Mouse (Mus musculus) intestine, embryonic 15.5 days (tissue): ENCODE results near the gene Bicd2. TPM values are rescaled to one million over a fixed set of nuclear protein-coding genes. Genes with fewer than 3 reads are reported as not detected.

Source experiments
- ATAC-seq: fragments of 200-750 bp; cut with Nextera tagmentation; 2 replicates; pipeline ENCODE4 v1.8.0; 2017; ENCODE audit warnings: moderate TSS enrichment, moderate library complexity
- H3K27ac ChIP-seq: fragments of 300-500 bp; sonication (generic); 2 replicates; pipeline ENCODE4 v1.5.1; 2015; ENCODE audit warnings: mild to moderate bottlenecking, inconsistent platforms
- H3K27me3 ChIP-seq: fragments of 300-500 bp; sonication (generic); replicated peaks from 2 replicates; pipeline ENCODE4 v1.6.1; 2015; ENCODE audit warnings: inconsistent platforms
- H3K36me3 ChIP-seq: fragments of 300-500 bp; sonication (generic); 2 replicates; pipeline ENCODE4 v1.6.1; 2015; ENCODE audit warnings: inconsistent platforms
- H3K4me1 ChIP-seq: fragments of 300-500 bp; sonication (generic); replicated peaks from 2 replicates; pipeline ENCODE4 v1.6.1; 2015; ENCODE audit warnings: inconsistent platforms
- H3K4me2 ChIP-seq: fragments of 300-500 bp; sonication (generic); replicated peaks from 2 replicates; pipeline ENCODE4 v1.6.1; 2015; ENCODE audit warnings: mild to moderate bottlenecking, inconsistent platforms
- H3K4me3 ChIP-seq: fragments of 300-500 bp; sonication (generic); replicated peaks from 2 replicates; pipeline ENCODE4 v1.5.1; 2015; ENCODE audit warnings: inconsistent platforms
- H3K9ac ChIP-seq: fragments of 300-500 bp; sonication (generic); 2 replicates; pipeline ENCODE4 v1.6.1; 2015; ENCODE audit warnings: inconsistent platforms
- H3K9me3 ChIP-seq: fragments of 300-500 bp; sonication (generic); 2 replicates; pipeline ENCODE4 v1.6.1; 2016; ENCODE audit warnings: inconsistent platforms
- WGBS: fragments of 180-500 bp; shearing (Covaris S2); methylation state at CpG from one replicate; pipeline ENCODE4 v1.1.7; 2015; 5-methylcytosine and 5-hydroxymethylcytosine counted together
- polyA plus RNA-seq: library from polyadenylated mRNA; unstranded; fragments of >200 nt; fragmentation: Nextera tagmentation; extraction: Ambion mirVana; gene quantifications from 2 replicates; pipeline ENCODE4 v1.2.1, GENCODE M21; 2015

The Bicd2 gene
- polyA plus RNA-seq, 1 experiment from 2014 or later, result 19.5 TPM

- Histone ChIP-seq H3K4me2 (no peak overlapping the region), H3K36me3 (no peaks in the 10 kb centered on the region), H3K4me3 (no peak overlapping the region), H3K4me1 (0 out of 2 replicates have a peak, but pooled peaks cover 2% of the 10 kb centered on the region), H3K9ac (no peak overlapping the region), H3K9me3 (no peaks in the 10 kb centered on the region), H3K27ac (no peak overlapping the region), H3K27me3 (no peaks in the 10 kb centered on the region)
- 95% methylated on average over 3 of the region's 3 CpGs for WGBS
- no peak for ATAC-seq
These were observed 53.6 kb downstream of the Bicd2 start for GRCm38 (mm10) chr13:49394886-49395447.

- H3K36me3 ChIP-seq, result no peaks in the 10 kb centered on the region
- WGBS, result 74% methylated on average over 1 of the region's 1 CpGs
- H3K4me2 ChIP-seq, result no peak overlapping the region
- ATAC-seq, result no peak
- no peaks in the 10 kb centered on the region for H3K9me3 ChIP-seq
- H3K4me3 ChIP-seq, result no peak overlapping the region
- H3K9ac ChIP-seq, result no peak overlapping the region
- H3K27me3 ChIP-seq, result no peaks in the 10 kb centered on the region
- H3K27ac ChIP-seq, result no peak overlapping the region
- 0 out of 2 replicates have a peak, but pooled peaks cover 2% of the 10 kb centered on the region for H3K4me1 ChIP-seq
These were observed 55.4 kb downstream of the Bicd2 start for GRCm38 (mm10) chr13:49396798-49397197.

- Histone ChIP-seq H3K9ac (no peak overlapping the region), H3K9me3 (no peaks in the 10 kb centered on the region), H3K4me3 (no peak overlapping the region), H3K27me3 (no peaks in the 10 kb centered on the region), H3K27ac (no peak overlapping the region), H3K4me1 (0 out of 2 replicates have a peak, but pooled peaks cover 2% of the 10 kb centered on the region), H3K4me2 (no peak overlapping the region), H3K36me3 (no peaks in the 10 kb centered on the region)
- 80% methylated on average over 8 of the region's 8 CpGs for WGBS
- no peak for ATAC-seq
These were observed 56.8 kb downstream of the Bicd2 start for GRCm38 (mm10) chr13:49398191-49398590.

GRCm38 (mm10) chr13:49400139-49400538 lies 58.8 kb downstream of the Bicd2 start:
- ATAC-seq, result no peak

GRCm38 (mm10) chr13:49402628-49403027 lies 61.2 kb downstream of the Bicd2 start:
- Histone ChIP-seq H3K36me3 (no peaks in the 10 kb centered on the region), H3K27ac (no peak overlapping the region), H3K4me3 (no peak overlapping the region), H3K4me2 (no peak overlapping the region), H3K9ac (no peak overlapping the region), H3K27me3 (no peaks in the 10 kb centered on the region), H3K9me3 (no peaks in the 10 kb centered on the region), H3K4me1 (no peaks in the 10 kb centered on the region)
- peak; percentile 91 for ATAC-seq
- WGBS, result 58% methylated on average over 2 of the region's 2 CpGs

More at GRCm38 (mm10) chr13:49400139-49400538, 58.8 kb downstream of the Bicd2 start:
- 45% methylated on average over 6 of the region's 6 CpGs for WGBS
- Histone ChIP-seq H3K27ac (no peak overlapping the region), H3K9me3 (no peaks in the 10 kb centered on the region), H3K4me2 (no peak overlapping the region), H3K4me1 (no peaks in the 10 kb centered on the region), H3K4me3 (no peak overlapping the region), H3K36me3 (no peaks in the 10 kb centered on the region), H3K9ac (no peak overlapping the region), H3K27me3 (no peaks in the 10 kb centered on the region)

GRCm38 (mm10) chr13:49407795-49408194 lies 66.4 kb downstream of the Bicd2 start:
- Histone ChIP-seq H3K36me3 (no peaks in the 10 kb centered on the region), H3K4me3 (no peak overlapping the region), H3K9me3 (no peaks in the 10 kb centered on the region), H3K27me3 (no peaks in the 10 kb centered on the region), H3K4me2 (no peak overlapping the region), H3K9ac (no peak overlapping the region), H3K4me1 (no peaks in the 10 kb centered on the region), H3K27ac (no peak overlapping the region)
- ATAC-seq, result no peak

- Histone ChIP-seq H3K27me3 (no peaks in the 10 kb centered on the region), H3K9me3 (no peaks in the 10 kb centered on the region), H3K36me3 (no peaks in the 10 kb centered on the region), H3K27ac (peak within 1 kb of the TSS; percentile 86), H3K4me1 (peaks cover 17% of the 10 kb centered on the region), H3K4me3 (peak within 1 kb of the TSS; percentile 74), H3K4me2 (peak within 1 kb of the TSS; percentile 83), H3K9ac (peak within 1 kb of the TSS; percentile 81)
- WGBS, result under 1% methylated on average over 69 of the region's 69 CpGs
- peak; percentile 99 for ATAC-seq
These were observed 79.6 kb downstream of the Bicd2 start, which contains the start of gene Ippk for GRCm38 (mm10) chr13:49420754-49421605. TSS of gene Ippk (plus strand) at chr13:49421249.

- Histone ChIP-seq H3K27me3 (no peaks in the 10 kb centered on the region), H3K27ac (peak overlapping the region; percentile 80), H3K9ac (peak overlapping the region; percentile 63), H3K4me2 (peak overlapping the region; percentile 83), H3K4me1 (peaks cover 17% of the 10 kb centered on the region), H3K9me3 (no peaks in the 10 kb centered on the region), H3K36me3 (no peaks in the 10 kb centered on the region), H3K4me3 (peak overlapping the region; percentile 74)
- WGBS, result under 1% methylated on average over 15 of the region's 15 CpGs
- peak; percentile 50 for ATAC-seq
These were observed 80.2 kb downstream of the Bicd2 start for GRCm38 (mm10) chr13:49421606-49421917.

- ATAC-seq, result no peak
- H3K27ac ChIP-seq, result no peak overlapping the region
- H3K4me3 ChIP-seq, result peak overlapping the region; percentile 74
- H3K9ac ChIP-seq, result peak overlapping the region; percentile 63
- H3K4me2 ChIP-seq, result peak overlapping the region; percentile 83
- H3K4me1 ChIP-seq, result peaks cover 17% of the 10 kb centered on the region
- no peaks in the 10 kb centered on the region for H3K9me3 ChIP-seq
- no peaks in the 10 kb centered on the region for H3K36me3 ChIP-seq
- H3K27me3 ChIP-seq, result no peaks in the 10 kb centered on the region
- WGBS, result 16% methylated on average over 4 of the region's 4 CpGs
These were observed 80.6 kb downstream of the Bicd2 start for GRCm38 (mm10) chr13:49421959-49422358.

GRCm38 (mm10) chr13:49426736-49427135 lies 85.4 kb downstream of the Bicd2 start:
- Histone ChIP-seq H3K27ac (no peak overlapping the region), H3K4me1 (peaks cover 21% of the 10 kb centered on the region), H3K36me3 (0 out of 2 replicates have a peak, but pooled peaks cover 3% of the 10 kb centered on the region), H3K9me3 (no peaks in the 10 kb centered on the region), H3K4me2 (no peak overlapping the region), H3K4me3 (no peak overlapping the region), H3K9ac (no peak overlapping the region), H3K27me3 (no peaks in the 10 kb centered on the region)
- no peak for ATAC-seq
- 88% methylated on average over 3 of the region's 3 CpGs for WGBS

- H3K9me3 ChIP-seq, result no peaks in the 10 kb centered on the region
- ATAC-seq, result no peak
- H3K4me2 ChIP-seq, result no peak overlapping the region
- H3K9ac ChIP-seq, result no peak overlapping the region
- no peak overlapping the region for H3K4me3 ChIP-seq
- 89% methylated on average over 1 of the region's 1 CpGs for WGBS
- 0 out of 2 replicates have a peak, but pooled peaks cover 6% of the 10 kb centered on the region for H3K36me3 ChIP-seq
- peaks cover 7% of the 10 kb centered on the region for H3K4me1 ChIP-seq
- no peaks in the 10 kb centered on the region for H3K27me3 ChIP-seq
- H3K27ac ChIP-seq, result no peak overlapping the region
These were observed 86.8 kb downstream of the Bicd2 start for GRCm38 (mm10) chr13:49428042-49428675.

- 59% methylated on average over 4 of the region's 4 CpGs for WGBS
- H3K27ac ChIP-seq, result no peak overlapping the region
- peak; percentile 23; the same call in 1 of the 2 replicates for ATAC-seq
These were observed 89.1 kb downstream of the Bicd2 start for GRCm38 (mm10) chr13:49430529-49430928.

More at GRCm38 (mm10) chr13:49430529-49430928, 89.1 kb downstream of the Bicd2 start:
- no peak overlapping the region for H3K4me3 ChIP-seq
- no peak overlapping the region for H3K9ac ChIP-seq
- no peaks in the 10 kb centered on the region for H3K9me3 ChIP-seq
- H3K36me3 ChIP-seq, result 0 out of 2 replicates have a peak, but pooled peaks cover 10% of the 10 kb centered on the region
- no peak overlapping the region for H3K4me2 ChIP-seq
- H3K4me1 ChIP-seq, result peaks cover 7% of the 10 kb centered on the region
- no peaks in the 10 kb centered on the region for H3K27me3 ChIP-seq
